Mouse (Mus musculus) gonadal fat pad, adult 2 months (tissue): ENCODE results near the gene Med12. TPM values are rescaled to one million over a fixed set of nuclear protein-coding genes. Genes with fewer than 3 reads are reported as not detected.

Experiments used
- DNase-seq: peaks from one replicate; pipeline ENCODE4 v3.0.0-alpha.2; 2012; ENCODE audit warnings: low read depth
- polyA plus RNA-seq: library from polyadenylated mRNA; depleted of rRNA; stranded (reverse); fragments of >200 nt; gene quantifications from 2 replicates; pipeline ENCODE4 v1.2.3, GENCODE M21; 2012; rRNA removed

The Med12 gene
- 67.4 and 91.2 TPM in 2 replicates for polyA plus RNA-seq

DNA sequence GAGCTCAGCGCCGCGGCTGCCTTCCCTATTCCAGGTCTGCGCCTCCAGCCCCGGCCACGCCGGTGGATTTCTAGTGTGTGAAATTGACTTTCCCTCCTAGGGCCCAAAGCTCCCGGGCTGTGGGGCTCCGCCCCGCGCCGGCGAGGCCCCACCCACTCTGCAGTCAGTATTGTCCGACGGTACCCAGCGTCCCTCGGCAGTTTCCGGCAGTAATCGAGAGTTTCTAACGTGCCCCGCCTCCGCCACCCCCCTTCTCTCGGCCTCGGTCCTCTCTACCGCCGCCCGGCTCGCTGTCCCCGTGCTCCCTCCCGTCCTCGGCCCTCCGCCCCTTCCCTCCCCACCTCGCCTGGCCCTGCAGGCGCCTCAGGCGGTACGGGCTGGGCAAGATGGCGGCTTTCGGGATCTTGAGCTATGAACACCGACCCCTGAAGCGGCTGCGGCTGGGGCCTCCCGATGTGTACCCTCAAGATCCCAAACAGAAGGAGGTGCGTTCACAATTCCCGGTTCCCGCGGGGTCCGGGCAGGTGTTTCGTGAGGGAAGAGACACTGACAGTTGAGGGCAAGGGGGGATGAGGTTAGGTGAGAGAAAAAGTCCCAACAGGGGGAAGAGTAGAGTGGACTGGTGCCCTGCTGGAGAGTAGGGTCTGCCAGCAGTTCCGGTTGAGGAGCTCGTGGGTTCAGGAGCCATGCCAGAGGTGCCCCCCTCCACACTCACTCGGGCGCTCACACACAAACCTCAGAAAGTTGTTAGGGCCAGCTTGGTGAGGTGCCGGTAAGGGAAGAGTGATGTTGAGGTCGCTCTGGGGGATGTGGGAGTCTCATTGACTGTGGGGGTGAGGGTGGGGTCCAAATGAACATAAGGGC, at the start of gene Med12:
TSS of gene Med12 (plus strand) at position 156 of the 864 bp plus-strand sequence.
- no peak for DNase-seq

- no peak for DNase-seq
These were observed 28.8 kb upstream of the Med12 start for GRCm38 (mm10) chrX:101245011-101245410.

DNA sequence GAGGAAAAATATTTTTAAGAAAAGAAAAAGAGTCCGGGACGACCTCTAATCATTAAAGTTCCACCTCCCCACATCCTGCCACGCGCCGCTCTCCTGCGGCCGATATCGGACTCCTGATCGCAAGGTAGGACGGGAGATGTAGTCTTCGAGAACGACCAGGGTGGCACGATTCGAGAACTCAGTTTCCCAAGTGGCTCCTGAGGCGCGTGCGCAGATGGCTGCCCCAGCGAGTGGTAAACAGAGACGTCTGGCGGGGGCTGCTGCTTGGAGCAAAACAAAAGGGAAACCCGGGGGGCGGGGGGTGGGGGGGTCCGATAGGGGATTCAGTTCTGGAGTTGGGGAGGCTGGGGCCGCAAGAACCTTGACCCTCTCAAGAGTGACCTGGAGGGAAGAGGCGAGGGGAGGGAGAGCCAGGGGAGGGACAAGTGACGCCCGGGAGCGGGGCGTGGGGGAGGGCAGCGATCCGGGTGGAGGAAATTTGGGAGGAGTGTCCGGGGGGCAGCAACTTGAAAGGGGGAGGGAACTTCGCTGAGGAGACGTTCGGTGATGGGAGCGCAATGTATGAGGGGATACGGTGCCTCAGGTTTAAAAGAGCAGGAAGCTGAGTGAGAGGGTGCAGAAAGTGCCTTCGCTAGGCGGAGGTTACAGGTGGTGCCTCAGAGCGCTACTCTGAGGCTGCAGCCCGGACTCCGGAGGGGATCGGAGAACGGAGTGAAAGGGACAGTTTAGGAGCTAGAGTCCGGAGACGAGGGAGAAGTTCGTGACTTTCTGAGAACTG, 19.7 kb upstream of the Med12 start, which contains the start of gene Foxo4:
TSS of gene Foxo4 (plus strand) at position 577 of the 778 bp plus-strand sequence.
- DNase-seq: no peak

DNA sequence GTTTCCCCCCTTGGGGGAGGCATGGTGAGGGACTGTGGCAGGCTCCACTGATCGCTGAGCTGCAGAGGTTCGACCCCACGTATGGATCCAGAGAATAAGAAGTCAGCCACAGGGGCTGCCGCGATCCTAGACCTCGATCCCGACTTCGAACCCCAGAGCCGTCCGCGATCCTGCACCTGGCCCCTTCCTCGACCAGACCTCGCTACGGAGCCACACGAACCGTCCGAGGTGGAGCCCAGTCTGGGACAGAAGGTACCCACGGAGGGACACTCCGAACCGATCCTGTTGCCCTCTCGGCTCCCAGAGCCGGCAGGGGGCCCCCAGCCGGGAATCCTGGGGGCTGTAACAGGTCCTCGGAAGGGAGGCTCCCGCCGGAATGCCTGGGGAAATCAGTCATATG, 19.1 kb upstream of the Med12 start:
- DNase-seq: no peak

DNA sequence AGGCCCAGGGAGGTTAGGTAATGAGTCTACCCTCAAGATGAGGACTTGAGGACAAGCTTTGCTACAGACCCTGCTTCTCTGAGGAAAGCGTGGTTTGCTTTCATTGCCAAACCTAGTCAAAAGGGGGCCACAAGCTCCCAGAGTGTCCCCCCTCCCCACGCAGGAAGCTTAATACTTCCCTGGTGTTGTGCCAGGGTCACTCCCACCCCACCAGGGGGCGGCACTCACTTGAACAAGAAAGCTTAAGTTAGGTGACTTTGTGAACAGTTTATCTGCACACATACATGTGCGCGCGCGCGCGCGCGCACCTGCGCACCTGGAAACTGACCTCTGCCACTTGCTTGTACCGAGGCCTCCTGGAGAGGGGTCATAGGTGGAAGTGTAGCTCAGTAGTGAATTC, 17.2 kb upstream of the Med12 start:
- no peak for DNase-seq

DNA sequence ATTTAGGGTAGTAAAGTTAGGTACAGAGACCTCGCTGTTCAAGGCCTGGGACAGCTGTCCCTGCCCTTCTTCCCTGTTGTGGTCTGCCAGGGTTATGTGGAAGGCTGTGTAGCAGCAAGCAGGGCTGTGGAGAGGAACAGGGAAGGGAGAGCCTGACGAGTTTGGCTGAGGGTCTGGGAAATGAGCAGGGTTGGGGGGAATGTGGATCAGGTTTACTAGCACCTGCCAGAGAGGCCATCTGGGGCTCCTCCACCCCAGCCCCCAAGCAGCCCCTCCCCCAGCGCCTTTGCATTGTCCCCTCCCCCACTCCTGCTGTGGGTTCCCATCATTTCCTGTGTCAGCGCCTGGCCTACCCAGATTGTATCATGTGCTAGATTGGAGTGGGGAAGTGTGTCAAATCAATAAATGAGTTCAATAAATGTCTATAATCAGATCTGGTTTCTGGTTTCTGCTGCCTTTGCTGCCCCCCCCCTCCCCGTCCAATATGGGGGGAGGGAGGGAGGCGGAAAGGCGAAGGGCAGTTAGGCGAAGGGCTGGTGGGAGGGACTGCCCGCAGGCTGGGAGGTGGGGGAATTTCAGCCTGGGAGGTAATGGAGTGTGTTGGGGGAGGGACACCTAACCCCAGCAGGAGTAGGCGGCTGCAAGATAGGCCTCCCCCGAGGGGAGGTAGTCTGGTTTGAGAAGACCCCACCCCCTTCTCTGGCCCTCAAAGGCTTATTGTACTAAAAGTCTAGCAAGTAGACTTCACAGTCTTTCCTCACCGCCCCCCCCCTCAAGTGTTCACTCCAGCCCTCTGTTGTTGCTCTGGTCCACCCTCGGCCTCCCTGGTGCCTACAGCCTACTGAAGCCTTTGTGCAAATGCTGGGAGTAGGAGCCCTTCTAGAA, 13.1 kb upstream of the Med12 start:
- no peak for DNase-seq

GRCm38 (mm10) chrX:101263892-101264291, 9.9 kb upstream of the Med12 start, which contains the start of gene Gm614:
Gene Gm614, minus strand, starts transcription at chrX:101263992.
- DNase-seq: no peak

DNA sequence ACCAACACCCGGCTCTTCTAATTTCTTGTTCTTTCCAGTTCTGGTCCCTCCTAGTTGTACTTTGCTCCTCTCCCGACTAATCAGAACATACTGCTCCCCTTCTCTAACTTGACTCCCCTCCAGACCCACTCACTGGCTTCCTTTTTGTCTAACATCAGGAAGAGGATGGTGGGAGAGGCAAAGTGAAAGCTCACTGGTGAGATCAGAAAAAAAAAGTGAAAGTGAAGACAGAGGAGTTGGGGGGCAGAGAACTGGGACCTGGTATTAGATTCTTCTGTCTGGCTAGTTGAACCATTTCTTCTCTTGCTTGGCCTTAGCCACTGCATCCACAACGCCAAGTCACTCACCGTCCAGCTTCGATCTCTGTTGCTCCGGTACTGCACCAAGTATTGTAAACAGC, 7.2 kb upstream of the Med12 start:
- no peak for DNase-seq

- no peak for DNase-seq
These were observed 5.6 kb upstream of the Med12 start, which contains the start of gene Il2rg for GRCm38 (mm10) chrX:101268025-101268754. Gene Il2rg, minus strand, starts transcription at chrX:101268255.

DNA sequence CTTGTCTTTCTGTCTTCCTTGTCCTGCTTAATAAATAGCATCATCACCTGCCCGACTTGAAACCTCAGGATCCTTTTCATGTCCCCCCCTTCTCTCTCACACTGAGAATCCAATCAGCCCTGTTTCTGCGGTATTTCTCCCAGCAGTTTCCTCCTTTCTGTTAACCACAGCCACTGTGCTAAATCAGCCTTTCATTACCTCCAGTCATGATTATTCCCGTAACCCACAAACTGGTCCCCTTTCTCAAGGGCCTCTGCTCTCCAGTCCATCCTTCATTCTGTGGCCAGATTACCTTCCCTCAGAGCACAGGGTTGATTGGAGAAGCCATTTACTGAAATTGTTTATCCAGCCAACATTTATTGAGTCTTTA, 5.1 kb upstream of the Med12 start, which contains the start of gene Gm20489:
TSS of gene Gm20489 (minus strand) at position 269 of the 370 bp plus-strand sequence.
- no peak for DNase-seq

DNA sequence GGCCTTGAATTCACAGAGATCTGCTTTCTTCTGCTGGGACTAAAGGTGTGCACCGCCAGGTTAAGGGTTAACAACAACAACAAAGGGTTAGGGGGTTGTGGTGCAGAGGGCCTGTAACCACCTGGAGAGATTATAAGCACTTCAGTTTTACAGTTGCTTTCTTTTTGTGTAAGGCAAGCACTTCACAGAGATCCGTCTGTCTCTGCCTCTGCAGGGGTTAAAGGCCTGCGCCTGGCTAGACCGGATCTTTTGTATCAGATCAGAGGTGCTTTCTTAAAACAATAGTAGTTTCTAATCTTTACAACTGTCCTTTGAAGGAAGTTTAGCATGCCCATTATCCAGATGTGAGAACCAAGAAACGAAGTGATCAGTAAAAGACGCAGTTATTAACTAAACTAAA, 420 bp upstream of the Med12 start:
- no peak for DNase-seq

- DNase-seq: no peak
These were observed 9.0 kb downstream of the Med12 start for GRCm38 (mm10) chrX:101282813-101283212.

GRCm38 (mm10) chrX:101285534-101285933, 11.7 kb downstream of the Med12 start:
- no peak for DNase-seq

DNA sequence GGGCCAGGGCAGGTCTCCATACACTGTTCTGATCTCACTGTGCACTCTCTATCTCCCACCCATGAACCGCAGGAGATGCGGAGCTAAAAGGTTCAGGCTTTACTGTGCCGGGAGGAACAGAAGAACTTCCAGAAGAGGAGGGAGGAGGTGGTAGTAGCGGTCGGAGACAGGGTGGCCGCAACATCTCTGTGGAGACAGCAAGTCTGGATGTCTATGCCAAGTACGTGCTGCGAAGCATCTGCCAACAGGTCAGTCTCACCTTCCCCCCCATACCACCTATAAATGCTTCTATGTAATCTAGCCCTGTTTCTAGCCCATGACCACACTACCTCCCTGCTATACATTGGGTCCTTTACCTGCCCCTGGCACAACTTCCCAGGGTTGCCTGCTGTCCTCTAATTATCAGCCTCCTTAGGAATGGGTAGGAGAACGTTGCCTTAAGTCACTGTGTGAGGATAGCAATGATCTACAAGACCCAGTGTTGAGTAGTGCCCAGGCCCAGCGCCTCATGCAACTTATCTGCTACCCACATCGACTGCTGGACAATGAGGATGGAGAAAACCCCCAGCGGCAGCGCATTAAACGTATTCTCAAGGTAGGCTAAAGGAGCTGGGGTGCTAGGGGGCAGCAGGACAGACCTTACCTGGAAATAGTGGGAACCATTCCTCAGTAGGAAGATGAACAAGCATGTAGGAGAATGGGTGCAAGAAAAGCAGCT, 12.3 kb downstream of the Med12 start:
- DNase-seq: no peak

GRCm38 (mm10) chrX:101287543-101287942, 13.7 kb downstream of the Med12 start:
- DNase-seq: no peak

DNA sequence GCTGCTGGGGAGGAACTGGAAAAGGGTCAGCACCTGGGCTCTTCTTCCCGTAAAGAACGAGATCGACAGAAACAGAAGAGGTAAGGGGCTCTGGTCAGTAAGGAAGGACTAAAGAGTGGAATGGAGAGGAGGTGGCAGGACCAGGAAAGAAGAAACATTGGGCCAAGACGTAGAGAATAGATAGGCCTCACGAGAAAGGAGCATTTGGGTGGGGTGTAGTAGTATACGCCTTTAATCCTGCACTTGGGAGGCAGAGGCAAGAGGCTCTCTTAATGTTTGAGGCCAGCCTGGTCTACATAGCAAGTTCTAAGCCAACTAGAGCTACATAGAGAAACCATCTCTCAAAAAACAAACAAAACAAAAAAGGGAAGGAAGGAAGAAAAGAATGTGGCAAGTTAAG, 14.6 kb downstream of the Med12 start:
- no peak for DNase-seq

DNA sequence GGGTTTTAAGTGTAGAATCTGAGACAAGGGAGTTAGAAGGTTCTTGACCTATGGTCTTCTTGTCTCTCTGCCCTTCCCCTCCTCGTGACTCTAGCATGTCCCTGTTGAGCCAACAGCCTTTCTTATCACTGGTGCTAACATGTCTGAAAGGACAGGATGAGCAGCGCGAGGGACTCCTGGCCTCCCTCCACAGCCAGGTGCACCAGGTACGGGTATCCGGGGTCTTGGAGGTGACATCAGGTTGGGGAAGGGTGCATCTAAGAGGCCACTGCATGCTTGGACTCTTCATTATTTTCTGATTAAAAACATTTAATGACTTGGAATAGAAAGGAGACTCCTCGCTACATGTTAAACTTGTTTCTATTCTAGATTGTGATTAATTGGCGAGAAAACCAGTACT, 15.2 kb downstream of the Med12 start:
- no peak for DNase-seq

DNA sequence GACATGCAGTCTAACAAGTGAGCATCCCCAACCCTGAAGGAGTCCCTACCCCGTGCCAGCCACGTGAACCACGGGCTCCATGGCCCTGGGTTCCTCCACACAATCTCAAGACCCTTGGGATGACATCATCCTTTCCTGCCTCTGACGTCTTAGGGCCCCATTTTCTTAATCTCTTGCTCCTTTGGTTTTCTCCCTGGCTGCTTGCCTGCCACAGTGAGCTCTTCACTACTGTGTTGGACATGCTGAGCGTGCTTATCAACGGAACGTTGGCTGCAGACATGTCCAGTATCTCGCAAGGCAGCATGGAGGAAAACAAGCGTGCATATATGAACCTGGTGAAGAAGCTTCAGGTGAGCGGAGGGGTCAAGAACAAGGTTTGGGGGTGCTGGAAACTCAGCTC, 16.3 kb downstream of the Med12 start:
- no peak for DNase-seq

DNA sequence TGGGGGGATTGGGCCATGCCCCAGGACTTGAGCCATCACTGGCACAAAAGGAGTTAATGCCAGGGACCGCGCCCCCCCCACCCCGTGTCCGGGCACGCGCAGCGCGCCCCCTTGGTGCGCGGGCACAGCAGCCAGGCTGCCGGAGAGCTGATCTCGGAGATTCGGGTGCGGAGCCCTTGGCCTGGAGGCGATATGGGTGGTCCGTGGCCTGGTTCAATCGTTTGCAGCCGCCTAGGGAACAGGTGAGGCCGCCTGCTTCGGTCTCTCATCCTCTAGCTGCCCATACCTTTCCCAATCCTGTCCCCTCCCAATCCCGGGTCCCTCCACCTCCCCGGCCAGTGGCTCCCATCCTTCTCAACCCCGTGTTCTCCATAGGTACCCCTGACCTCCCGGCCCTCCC, 25.2 kb downstream of the Med12 start, which contains the start of gene Nlgn3:
TSS of gene Nlgn3 (plus strand) at position 114 of the 400 bp plus-strand sequence.
- no peak for DNase-seq
